Mouse (Mus musculus) CH12.LX (cell line): Measurements from ENCODE around the gene Vwa3a. TPM values are rescaled to one million over a fixed set of nuclear protein-coding genes. Genes with fewer than 3 reads are reported as not detected.

Experiments
- DNase-seq: peaks from one replicate; pipeline ENCODE4 v3.0.0-alpha.2; 2013; ENCODE audit errors: extremely low read depth
- H3K27ac ChIP-seq: 2 replicates; pipeline ENCODE4 v1.5.1; 2012; ENCODE audit warnings: low read depth, mild to moderate bottlenecking, control low read depth, moderate library complexity; ENCODE audit not compliant: insufficient read depth
- H3K27me3 ChIP-seq: replicated peaks from 2 replicates; pipeline ENCODE3; 2012; ENCODE audit warnings: inconsistent platforms
- H3K36me3 ChIP-seq, 2 experiments: replicated peaks in 1 of 2; 2 replicates each; pipeline versions ENCODE3 to v1.6.1; 2012; ENCODE audit warnings: inconsistent platforms in 1 of 2, low read length in 1 of 2, mild to moderate bottlenecking in 1 of 2, mixed read lengths in 1 of 2, moderate library complexity in 1 of 2; ENCODE audit not compliant: control insufficient read depth in 1 of 2, insufficient read depth in 1 of 2
- H3K4me1 ChIP-seq, 2 experiments: 2 replicates each; pipeline ENCODE4 v1.6.1; 2012; ENCODE audit warnings: inconsistent platforms in 1 of 2, moderate library complexity in 1 of 2; ENCODE audit not compliant: insufficient read depth in 2 of 2, control insufficient read depth in 1 of 2
- H3K4me2 ChIP-seq: 2 replicates; pipeline ENCODE4 v1.6.1; 2012; ENCODE audit warnings: low read depth, mild to moderate bottlenecking, control low read depth; ENCODE audit not compliant: poor library complexity, insufficient read depth, severe bottlenecking
- H3K4me3 ChIP-seq, 3 experiments: fragments of 150-350 bp in 1 of 3; sonication (generic) in 1 of 3; replicated peaks in 1 of 3; 2 replicates each; pipeline versions ENCODE3 to v1.5.1; 2011 to 2012; ENCODE audit warnings: low read depth in 2 of 3, low read length in 2 of 3, mild to moderate bottlenecking in 2 of 3, moderate library complexity in 2 of 3, control low read depth in 1 of 3, improper control_type of control experiment in 1 of 3, inconsistent platforms in 1 of 3, mixed read lengths in 1 of 3; ENCODE audit not compliant: poor library complexity in 1 of 3
- H3K79me2 ChIP-seq: replicated peaks from 2 replicates; pipeline ENCODE4 v1.6.1; 2012; ENCODE audit warnings: mild to moderate bottlenecking, moderate library complexity; ENCODE audit not compliant: control insufficient read depth, poor library complexity, insufficient read depth, severe bottlenecking; ENCODE audit errors: extremely low read depth
- H3K9ac ChIP-seq: 2 replicates; pipeline ENCODE4 v1.6.1; 2012; ENCODE audit warnings: low read depth, mild to moderate bottlenecking, control low read depth, moderate library complexity; ENCODE audit not compliant: insufficient read depth
- H3K9me3 ChIP-seq: replicated peaks from 2 replicates; pipeline ENCODE3; 2012; ENCODE audit warnings: low read length, inconsistent platforms, mixed read lengths
- BHLHE40 ChIP-seq: IDR thresholded peaks from 2 replicates; pipeline ENCODE4 v1.6.1; 2011; ENCODE audit warnings: mild to moderate bottlenecking, low read depth, low read length, improper control_type of control experiment
- CHD1 ChIP-seq: IDR thresholded peaks from 2 replicates; pipeline ENCODE4 v1.6.1; 2012; ENCODE audit warnings: low read depth, low read length, improper control_type of control experiment, inconsistent platforms
- CTCF ChIP-seq, 2 experiments: IDR thresholded peaks in 1 of 2; conservative IDR thresholded peaks in 1 of 2; 2 replicates each; pipeline ENCODE4 v1.5.1; 2011 to 2012; ENCODE audit warnings: low read depth in 2 of 2, low read length in 2 of 2, improper control_type of control experiment in 1 of 2, inconsistent platforms in 1 of 2, mild to moderate bottlenecking in 1 of 2, moderate library complexity in 1 of 2
- E2F4 ChIP-seq: IDR thresholded peaks from 2 replicates; pipeline ENCODE4 v1.6.1; 2011; ENCODE audit warnings: low read depth, low read length, improper control_type of control experiment; ENCODE audit not compliant: insufficient replicate concordance
- ELF1 ChIP-seq: IDR thresholded peaks from 2 replicates; pipeline ENCODE4 v1.6.1; 2014; ENCODE audit warnings: low read depth, mild to moderate bottlenecking, inconsistent platforms, low read length, improper control_type of control experiment
- EP300 ChIP-seq: IDR thresholded peaks from 2 replicates; pipeline ENCODE4 v1.6.1; 2011; ENCODE audit warnings: low read length, improper control_type of control experiment
- ETS1 ChIP-seq: conservative IDR thresholded peaks from 2 replicates; pipeline ENCODE4 v1.6.1; 2012; ENCODE audit warnings: low read depth, mild to moderate bottlenecking, inconsistent platforms, low read length, improper control_type of control experiment, moderate library complexity
- GABPA ChIP-seq: IDR thresholded peaks from 2 replicates; pipeline ENCODE4 v1.6.1; 2012; ENCODE audit warnings: low read depth, low read length, improper control_type of control experiment, inconsistent platforms; ENCODE audit not compliant: insufficient replicate concordance
- IRF4 ChIP-seq: IDR thresholded peaks from 2 replicates; pipeline ENCODE4 v1.6.1; 2014; ENCODE audit warnings: low read depth, mild to moderate bottlenecking, inconsistent platforms, low read length, improper control_type of control experiment
- JUN ChIP-seq: IDR thresholded peaks from 2 replicates; pipeline ENCODE4 v1.6.1; 2011; ENCODE audit warnings: low read depth, mild to moderate bottlenecking, low read length, improper control_type of control experiment, moderate library complexity; ENCODE audit not compliant: insufficient read depth
- JUND ChIP-seq: conservative IDR thresholded peaks from 2 replicates; pipeline ENCODE4 v1.6.1; 2011; ENCODE audit warnings: low read depth, low read length, improper control_type of control experiment
- KAT2A ChIP-seq: IDR thresholded peaks from 2 replicates; pipeline ENCODE4 v1.6.1; 2012; ENCODE audit warnings: low read length, improper control_type of control experiment, inconsistent platforms; ENCODE audit not compliant: insufficient replicate concordance
- MAFK ChIP-seq: IDR thresholded peaks from 2 replicates; pipeline ENCODE4 v1.6.1; 2011; ENCODE audit warnings: low read length, improper control_type of control experiment; ENCODE audit not compliant: insufficient replicate concordance
- MAX ChIP-seq: IDR thresholded peaks from 2 replicates; pipeline ENCODE4 v1.6.1; 2011; ENCODE audit warnings: low read length, improper control_type of control experiment
- MEF2A ChIP-seq: IDR thresholded peaks from 2 replicates; pipeline ENCODE4 v1.6.1; 2014; ENCODE audit warnings: low read depth, mild to moderate bottlenecking, inconsistent platforms, low read length, improper control_type of control experiment, borderline replicate concordance
- MXI1 ChIP-seq: IDR thresholded peaks from 2 replicates; pipeline ENCODE4 v1.6.1; 2011; ENCODE audit warnings: mild to moderate bottlenecking, low read depth, low read length, improper control_type of control experiment
- MYC ChIP-seq: IDR thresholded peaks from 2 replicates; pipeline ENCODE4 v1.6.1; 2011; ENCODE audit warnings: low read depth, mild to moderate bottlenecking, improper control_type of control experiment, low read length
- NELFE ChIP-seq: IDR thresholded peaks from 2 replicates; pipeline ENCODE4 v1.6.1; 2011; ENCODE audit warnings: low read depth, low read length, improper control_type of control experiment
- PAX5 ChIP-seq: IDR thresholded peaks from 2 replicates; pipeline ENCODE4 v1.6.1; 2012; ENCODE audit warnings: low read length, inconsistent platforms, mixed read lengths
- POLR2A ChIP-seq: IDR thresholded peaks from 2 replicates; pipeline ENCODE4 v1.6.1; 2011; ENCODE audit warnings: low read depth, mild to moderate bottlenecking, improper control_type of control experiment, low read length
- POLR2AphosphoS2 ChIP-seq: IDR thresholded peaks from 2 replicates; pipeline ENCODE4 v1.6.1; 2011; ENCODE audit warnings: low read depth, low read length, improper control_type of control experiment
- RAD21 ChIP-seq: IDR thresholded peaks from 2 replicates; pipeline ENCODE4 v1.6.1; 2011; ENCODE audit warnings: low read depth, mild to moderate bottlenecking, low read length, improper control_type of control experiment, moderate library complexity
- RCOR1 ChIP-seq: conservative IDR thresholded peaks from 2 replicates; pipeline ENCODE4 v1.6.1; 2012; ENCODE audit warnings: low read depth, mild to moderate bottlenecking, inconsistent platforms, low read length, improper control_type of control experiment
- SMC3 ChIP-seq: IDR thresholded peaks from 2 replicates; pipeline ENCODE4 v1.6.1; 2011; ENCODE audit warnings: low read depth, low read length, improper control_type of control experiment
- TBP ChIP-seq: conservative IDR thresholded peaks from 2 replicates; pipeline ENCODE4 v1.6.1; 2011; ENCODE audit warnings: low read depth, low read length, improper control_type of control experiment
- TCF12 ChIP-seq: IDR thresholded peaks from 2 replicates; pipeline ENCODE4 v1.6.1; 2014; ENCODE audit warnings: low read depth, mild to moderate bottlenecking, inconsistent platforms, low read length, improper control_type of control experiment
- USF1 ChIP-seq: IDR thresholded peaks from 2 replicates; pipeline ENCODE4 v1.6.1; 2014; ENCODE audit warnings: low read depth, mild to moderate bottlenecking, inconsistent platforms, low read length, improper control_type of control experiment
- USF2 ChIP-seq: conservative IDR thresholded peaks from 2 replicates; pipeline ENCODE4 v1.6.1; 2011; ENCODE audit warnings: low read depth, low read length, improper control_type of control experiment
- ZC3H11A ChIP-seq: IDR thresholded peaks from 2 replicates; pipeline ENCODE4 v1.6.1; 2012; ENCODE audit warnings: low read depth, mild to moderate bottlenecking, inconsistent platforms, low read length, improper control_type of control experiment
- ZKSCAN1 ChIP-seq: IDR thresholded peaks from 2 replicates; pipeline ENCODE4 v1.6.1; 2012; ENCODE audit warnings: low read depth, inconsistent platforms, low read length, improper control_type of control experiment, borderline replicate concordance
- ZNF384 ChIP-seq: IDR thresholded peaks from 2 replicates; pipeline ENCODE4 v1.6.1; 2012; ENCODE audit warnings: low read depth, low read length, improper control_type of control experiment, inconsistent platforms
- dilution Hi-C: fragments of 300-500 bp; cut with MboI; formaldehyde crosslinking; loops from 2 replicates; pipeline ENCODE4 v1.14.3; 2020; ENCODE audit warnings: low sequenced_read_pairs; ENCODE audit not compliant: extremely low pct_unique_long_range_greater_than_20kb, extremely low pct_ligation_motif_present
- in situ Hi-C: fragments of 300-500 bp; cut with MboI; formaldehyde crosslinking; loops from 3 replicates; pipeline ENCODE4 v1.14.3; 2019; ENCODE audit warnings: low sequenced_read_pairs, low pct_ligation_motif_present, low pct_unique_long_range_greater_than_20kb, mixed read lengths
- polyA plus RNA-seq: library from polyadenylated mRNA; unstranded; fragments of >175 nt; gene quantifications from 2 replicates; pipeline ENCODE4 v1.2.1, GENCODE M21; 2012; ENCODE audit warnings: low read depth; ENCODE audit not compliant: insufficient read length
- total RNA-seq, 2 experiments: library from RNA; depleted of rRNA; stranded (reverse); fragments of 300-350 nt in 1 of 2; fragments of >200 nt in 1 of 2; gene quantifications; 2 replicates each; pipeline ENCODE4 v1.2.3; 2012 to 2014

Gene Vwa3a
- total and polyA plus RNA-seq, 3 experiments = not detected

GRCm38 (mm10) chr7:120834863-120835372, 95.8 kb downstream of the Vwa3a start (continued):
- TF ChIP-seq RCOR1 (peak; percentile 56; the same call in 1 of the 2 replicates), MXI1 (peak; percentile 91), ZNF384 (no peak), MYC (peak; percentile 69), RAD21 (no peak), JUND (0 out of 2 replicates have a peak, but pooled peaks have one; percentile 4), POLR2A (peak; percentile 92), CHD1 (peak; percentile 87), SMC3 (no peak), POLR2AphosphoS2 (peak; percentile 76; the same call in 1 of the 2 replicates), IRF4 (0 out of 2 replicates have a peak, but pooled peaks have one; percentile 2), KAT2A (no peak), ZC3H11A (no peak), MEF2A (peak; percentile 57; the same call in 1 of the 2 replicates), MAFK (no peak), CTCF (conservative IDR thresholded peaks at IDR 0.05 in 1 of 2, IDR thresholded peaks at IDR 0.05 in 1 of 2; ENCODE audit: low read depth in 2 of 2, low read length in 2 of 2) (no peak), BHLHE40 (peak; percentile 34; the same call in 1 of the 2 replicates), TBP (no peak), ETS1 (peak; percentile 25; the same call in 1 of the 2 replicates)

- peak overlapping the region; percentile 75; the same call in 1 of the 2 replicates for H3K9ac ChIP-seq
- TF ChIP-seq CTCF (conservative IDR thresholded peaks at IDR 0.05 in 1 of 2, IDR thresholded peaks at IDR 0.05 in 1 of 2; ENCODE audit: low read depth in 2 of 2, low read length in 2 of 2) (peak; percentile 81 to 98), ZNF384 (no peak), USF2 (peak; percentile 3; the same call in 1 of the 2 replicates), BHLHE40 (peak; percentile 38; the same call in 1 of the 2 replicates), KAT2A (peak; percentile 80; the same call in 1 of the 2 replicates), MAX (peak; percentile 73; the same call in 1 of the 2 replicates), IRF4 (no peak), NELFE (peak; percentile 66; the same call in 1 of the 2 replicates), ELF1 (peak; percentile 97), E2F4 (0 out of 2 replicates have a peak, but pooled peaks have one; percentile 60), GABPA (no peak), SMC3 (peak; percentile 88), MEF2A (0 out of 2 replicates have a peak, but pooled peaks have one; percentile 30), EP300 (no peak), POLR2AphosphoS2 (no peak), ZKSCAN1 (no peak), USF1 (no peak), TCF12 (peak; percentile 48; the same call in 1 of the 2 replicates), RAD21 (peak; percentile 93), MYC (peak; percentile 48), POLR2A (peak; percentile 52; the same call in 1 of the 2 replicates), JUN (no peak), PAX5 (no peak), CHD1 (no peak)
Observed at GRCm38 (mm10) chr7:120835449-120836359, 96.6 kb downstream of the Vwa3a start.

More at GRCm38 (mm10) chr7:120835449-120836359, 96.6 kb downstream of the Vwa3a start:
- dilution Hi-C loops (no loop called here), in situ Hi-C loops (loop anchor here (5.0 to 10.0 kb wide), 2 partner anchors 77 to 199 kb away; partner anchors contain the start of gene Mettl9)
- no peaks in the 10 kb centered on the region for H3K9me3 ChIP-seq
- peak; percentile 89 for DNase-seq
- no peak overlapping the region for H3K27ac ChIP-seq
- H3K4me2 ChIP-seq = peak overlapping the region; percentile 74
- H3K27me3 ChIP-seq = peaks cover 29% of the 10 kb centered on the region
- no peaks in the 10 kb centered on the region for H3K36me3 ChIP-seq
- no peaks in the 10 kb centered on the region for H3K79me2 ChIP-seq
- peak overlapping the region; percentile 64 to 73 (median 67) for H3K4me3 ChIP-seq
- peaks cover 0 to 14% of the 10 kb centered on the region in 2 experiments; a peak in 3 of 4 replicates for H3K4me1 ChIP-seq
